Mouse (Mus musculus): ENCODE data around the gene Tlr11. TPM values are rescaled to one million over a fixed set of nuclear protein-coding genes. Genes with fewer than 3 reads are reported as not detected.

Gene Tlr11
- not detected for total RNA-seq (2021)

- no peak for DNase-seq (ENCODE audit: low spot score in 2 of 2)
- intact Hi-C loops (cut with DNase I): no loop called here
Observed at GRCm38 (mm10) chr14:50357593-50357992, at the start of gene Tlr11. Gene Tlr11, plus strand, starts transcription at chr14:50357914.

DNA sequence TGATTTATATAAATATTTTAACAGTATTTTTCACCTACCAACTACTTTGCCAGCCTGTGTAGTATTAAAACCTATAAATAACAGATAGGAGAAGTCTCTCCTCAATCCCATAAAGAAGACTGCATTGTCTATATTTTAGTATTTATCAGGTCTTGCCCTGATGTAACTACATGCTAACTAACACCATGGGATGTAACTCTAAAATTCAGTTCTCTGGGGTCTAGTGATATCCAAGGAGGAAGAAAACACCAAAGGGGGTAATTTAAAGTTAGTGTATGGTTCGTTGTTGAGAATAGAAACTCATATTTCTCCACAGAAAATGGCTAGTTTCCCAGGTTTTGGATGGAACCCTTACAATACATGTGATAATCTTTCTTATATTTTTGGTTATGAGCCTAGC is 31.1 kb upstream of the Tlr11 start, which contains the start of gene Olfr734:
Gene Olfr734, minus strand, starts transcription at position 101 of the 400 bp plus-strand sequence.
- intact Hi-C loops (cut with DNase I): no loop called here
- DNase-seq (ENCODE audit: low spot score in 2 of 2): no peak

DNA sequence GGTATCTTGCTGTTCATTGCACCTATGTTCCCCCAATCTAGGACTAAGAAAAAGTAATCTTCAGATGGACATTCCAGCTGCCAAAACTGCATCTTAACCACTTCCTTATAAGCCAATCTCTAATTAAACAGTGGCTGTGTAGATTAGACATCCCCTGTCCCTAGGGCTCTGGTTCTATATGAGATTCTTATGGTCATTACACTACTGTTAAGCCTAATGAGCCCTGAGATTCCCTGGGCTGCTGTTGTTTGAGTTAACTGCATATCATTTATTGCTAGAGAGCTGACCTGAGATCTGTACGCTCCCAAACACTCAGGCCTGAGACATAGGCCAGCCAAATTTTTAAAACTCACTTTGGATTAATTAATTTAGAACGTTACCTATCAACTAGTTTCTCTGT is 8.9 kb upstream of the Tlr11 start, which contains the start of gene Olfr735:
Gene Olfr735, minus strand, starts transcription at position 77 of the 400 bp plus-strand sequence.
- intact Hi-C loops (cut with DNase I): no loop called here
- no peak for DNase-seq (ENCODE audit: low spot score in 2 of 2)

- no peak for DNase-seq (ENCODE audit: low spot score in 2 of 2)
- intact Hi-C loops (cut with DNase I): no loop called here
Observed at GRCm38 (mm10) chr14:50352438-50352837, 5.3 kb upstream of the Tlr11 start.

GRCm38 (mm10) chr14:50356725-50357124 is 989 bp upstream of the Tlr11 start:
- intact Hi-C loops (cut with DNase I): no loop called here
- no peak for DNase-seq (ENCODE audit: low spot score in 2 of 2)

DNA sequence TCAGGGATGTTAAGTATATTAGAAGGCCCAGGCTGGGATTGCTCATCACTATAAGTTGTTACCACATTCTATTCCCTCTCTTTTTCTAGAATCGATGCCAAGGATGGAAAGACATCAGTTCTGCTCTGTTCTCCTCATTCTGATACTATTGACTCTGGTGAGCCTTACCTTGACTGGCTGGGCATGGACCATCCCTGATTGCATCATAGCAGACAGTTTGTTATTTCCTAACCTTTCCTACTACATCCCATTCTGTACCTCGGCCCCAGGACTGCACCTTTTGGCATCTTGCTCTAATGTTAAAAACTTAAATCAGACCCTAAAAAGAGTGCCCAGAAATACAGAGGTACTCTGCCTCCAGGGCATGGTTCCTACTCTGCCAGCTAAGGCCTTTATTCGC is 2.8 kb downstream of the Tlr11 start:
- intact Hi-C loops (cut with DNase I): no loop called here
- DNase-seq (ENCODE audit: low spot score in 2 of 2): no peak

DNA sequence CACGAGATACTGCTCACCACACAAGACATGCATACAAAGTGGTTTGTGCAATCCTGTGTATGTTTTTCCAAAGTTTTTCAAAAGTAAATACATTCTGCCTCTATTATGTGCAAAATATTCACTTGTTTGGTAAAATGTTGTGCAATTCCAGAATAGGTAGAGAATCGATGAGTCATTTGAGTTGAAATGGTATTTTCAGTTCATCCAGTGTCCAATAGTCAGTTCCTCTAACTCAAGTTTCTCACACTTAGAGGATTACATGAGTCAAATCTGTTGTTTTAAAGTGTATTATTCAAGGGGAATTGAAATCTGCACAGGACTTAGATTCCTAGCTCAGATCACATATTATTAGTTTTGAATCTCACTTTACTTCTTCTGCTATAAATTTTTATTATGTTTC is 5.8 kb downstream of the Tlr11 start:
- intact Hi-C loops (cut with DNase I): no loop called here
- no peak for DNase-seq (ENCODE audit: low spot score in 2 of 2)

DNA sequence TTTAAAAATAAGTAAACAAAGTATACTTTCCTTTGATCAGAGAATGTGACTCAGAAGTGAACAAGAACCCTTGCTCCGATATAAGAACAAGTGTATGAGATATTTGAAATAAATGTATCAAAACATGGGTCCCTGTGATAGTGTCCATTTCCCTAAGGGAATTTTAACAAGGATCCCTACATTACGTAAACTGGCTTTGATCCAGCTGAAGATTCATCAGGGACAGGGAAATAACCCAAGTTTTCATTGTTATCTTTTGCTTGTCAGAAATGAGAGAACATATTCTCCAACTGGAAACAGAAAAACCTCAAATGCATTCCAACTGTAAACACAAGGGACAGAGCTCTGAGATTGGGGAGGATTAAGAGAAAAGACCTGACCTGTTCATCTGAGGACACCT is 23.1 kb downstream of the Tlr11 start, which contains the start of gene Olfr736:
Gene Olfr736, plus strand, starts transcription at position 301 of the 400 bp plus-strand sequence.
- DNase-seq (ENCODE audit: low spot score in 2 of 2): no peak
- intact Hi-C loops (cut with DNase I): no loop called here

GRCm38 (mm10) chr14:50407268-50407667 is 49.6 kb downstream of the Tlr11 start, which contains the start of gene Olfr738:
Gene Olfr738, plus strand, starts transcription at chr14:50407568.
- intact Hi-C loops (cut with DNase I): no loop called here
- DNase-seq (ENCODE audit: low spot score in 2 of 2): no peak

Other genes with a start within 250 kb of the Tlr11 start
- gene Olfr727, start 234.7 kb upstream of the Tlr11 start, total RNA-seq (2021): not detected
- gene Olfr728, start 215.2 kb upstream of the Tlr11 start, total RNA-seq (2021): not detected
- not detected for gene Olfr729, start 205.0 kb upstream of the Tlr11 start, total RNA-seq (2021)
- gene Olfr730, start 169.7 kb upstream of the Tlr11 start, total RNA-seq (2021): not detected
- gene Olfr731, start 116.0 kb upstream of the Tlr11 start, total RNA-seq (2021): not detected
- gene Olfr732, start 73.7 kb upstream of the Tlr11 start, total RNA-seq (2021): not detected
- not detected for gene Olfr733, start 56.4 kb upstream of the Tlr11 start, total RNA-seq (2021)
- gene Olfr734, start 31.2 kb upstream of the Tlr11 start, total RNA-seq (2021): not detected
- not detected for gene Olfr735, start 9.0 kb upstream of the Tlr11 start, total RNA-seq (2021)
- gene Olfr736, start 23.2 kb downstream of the Tlr11 start, total RNA-seq (2021): not detected
- not detected for gene Olfr738, start 49.7 kb downstream of the Tlr11 start, total RNA-seq (2021)
- gene Olfr739, start 60.7 kb downstream of the Tlr11 start, total RNA-seq (2021): not detected
- not detected for gene Olfr740, start 87.6 kb downstream of the Tlr11 start, total RNA-seq (2021)
- not detected for gene Olfr741, start 114.8 kb downstream of the Tlr11 start, total RNA-seq (2021)
- gene Olfr742, start 145.7 kb downstream of the Tlr11 start, total RNA-seq (2021): not detected
- not detected for gene Olfr743, start 163.9 kb downstream of the Tlr11 start, total RNA-seq (2021)

Measured in left cerebral cortex, postnatal 25 days (tissue).